Mouse (Mus musculus) neutrophil, adult 59 days (primary cell): Measurements from ENCODE around the gene Gm9857. TPM values are rescaled to one million over a fixed set of nuclear protein-coding genes. Genes with fewer than 3 reads are reported as not detected.

Experiments used
- total RNA-seq, 2 experiments: library from RNA; stranded (reverse); gene quantifications; 1 replicate in 1 of 2; 2 replicates in 1 of 2; pipeline ENCODE4 v1.2.4; 2023

Gene Gm9857
- not detected for total RNA-seq

DNA sequence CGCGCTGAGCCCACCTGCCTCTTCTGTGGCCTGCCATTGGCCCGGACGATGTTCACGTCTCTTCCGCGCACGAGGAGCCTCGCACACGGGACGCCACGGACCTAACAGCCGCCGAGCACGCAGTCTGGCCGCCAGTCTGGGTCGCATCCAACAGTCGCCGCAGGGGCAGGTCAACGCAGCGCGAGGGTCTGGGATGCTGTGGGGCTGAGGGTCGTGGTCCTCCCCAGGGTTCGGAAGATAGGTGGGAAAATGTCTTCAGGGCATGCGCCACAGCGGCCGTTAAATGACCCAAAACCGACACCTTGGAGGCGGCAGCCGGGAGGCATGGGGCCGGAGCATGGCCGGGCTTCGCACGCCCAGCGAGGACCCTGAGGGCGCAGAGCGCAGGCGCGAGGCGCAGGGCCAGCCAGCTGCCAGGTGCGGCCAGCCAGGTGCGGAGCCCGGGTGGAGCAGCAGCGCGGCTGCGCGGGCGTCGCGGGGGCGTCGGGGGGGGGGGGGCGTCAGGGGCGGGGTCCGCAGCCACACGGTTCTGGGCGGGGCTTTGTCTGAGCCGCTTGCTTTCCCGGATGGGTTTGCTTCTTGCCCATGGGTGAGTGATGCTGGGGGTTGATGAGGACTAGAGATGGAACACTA lies at the start of gene Gm9857:
Gm9857 (minus strand) TSS at position 445 of the 633 bp plus-strand sequence.

DNA sequence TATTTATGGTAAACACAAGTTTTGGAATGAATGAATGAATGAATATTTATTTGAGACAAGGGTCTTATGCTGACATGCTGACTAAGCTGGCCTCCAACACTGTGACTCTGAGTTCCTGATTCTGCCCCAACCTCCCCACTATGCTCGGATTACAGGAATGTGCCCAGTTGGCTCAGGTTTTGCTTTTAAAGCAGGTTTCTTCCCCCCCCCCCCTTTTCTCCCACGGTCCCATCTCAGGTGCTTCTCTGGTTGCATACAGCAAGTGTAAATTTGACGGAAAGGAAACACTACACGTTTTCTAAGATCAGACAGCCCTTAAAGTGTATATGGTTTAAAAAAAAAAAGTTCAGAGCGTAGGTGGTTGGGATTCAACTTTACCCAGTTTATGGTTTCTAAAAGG lies 672 bp downstream of the Gm9857 start, which contains the start of gene Henmt1:
Henmt1 (plus strand) TSS at position 301 of the 400 bp plus-strand sequence.

GRCm38 (mm10) chr3:108911548-108912413 lies 28.5 kb downstream of the Gm9857 start, which contains the start of gene Prpf38b:
Prpf38b (minus strand) TSS chr3:108911727.

Other genes with a start within 250 kb of the Gm9857 start
- gene Gpsm2, start 218.1 kb downstream of the Gm9857 start, total RNA-seq, result 10 to 100 TPM; 15.7 to 26.1 TPM
- under 1 TPM in 1 of 2 experiments, not detected in 1; 0.16 TPM for gene Aknad1, start 200.8 kb downstream of the Gm9857 start, total RNA-seq
- 10 to 100 TPM; 41.8 to 53.1 TPM for gene Stxbp3, start 99.9 kb downstream of the Gm9857 start, total RNA-seq
- under 1 TPM in 1 of 2 experiments, not detected in 1; 0.46 TPM for gene Fndc7, start 50.4 kb downstream of the Gm9857 start, total RNA-seq
- 10 to 100 TPM; 92.4 to 98.8 TPM for gene Prpf38b, start 28.7 kb downstream of the Gm9857 start, total RNA-seq
- not detected for gene Henmt1, start 572 bp downstream of the Gm9857 start, total RNA-seq
- gene Fam102b, start 87.2 kb upstream of the Gm9857 start, total RNA-seq, result 10 to 100 TPM; 12.8 to 18.1 TPM
- not detected for gene Slc25a54, start 140.0 kb upstream of the Gm9857 start, total RNA-seq
- gene Slc25a24, start 182.7 kb upstream of the Gm9857 start, total RNA-seq, result 10 to 100 TPM; 68.9 TPM